Mouse (Mus musculus) brain, embryonic 14.5 days (tissue): Measurements from ENCODE around the gene Cenpq.

Source experiments
- CTCF ChIP-seq: fragments of 200-500 bp; IDR thresholded peaks from 2 replicates; pipeline ENCODE4 v1.5.1; 2012; ENCODE audit warnings: inconsistent platforms, mild to moderate bottlenecking, moderate library complexity, borderline replicate concordance; ENCODE audit not compliant: insufficient read depth, insufficient read length; ENCODE audit errors: extremely low read depth
- POLR2A ChIP-seq: fragments of 200-500 bp; IDR thresholded peaks from 2 replicates; pipeline ENCODE4 v1.6.1; 2012; ENCODE audit warnings: mild to moderate bottlenecking, inconsistent platforms, borderline replicate concordance; ENCODE audit not compliant: poor library complexity, insufficient read depth, insufficient read length, severe bottlenecking; ENCODE audit errors: extremely low read depth

DNA sequence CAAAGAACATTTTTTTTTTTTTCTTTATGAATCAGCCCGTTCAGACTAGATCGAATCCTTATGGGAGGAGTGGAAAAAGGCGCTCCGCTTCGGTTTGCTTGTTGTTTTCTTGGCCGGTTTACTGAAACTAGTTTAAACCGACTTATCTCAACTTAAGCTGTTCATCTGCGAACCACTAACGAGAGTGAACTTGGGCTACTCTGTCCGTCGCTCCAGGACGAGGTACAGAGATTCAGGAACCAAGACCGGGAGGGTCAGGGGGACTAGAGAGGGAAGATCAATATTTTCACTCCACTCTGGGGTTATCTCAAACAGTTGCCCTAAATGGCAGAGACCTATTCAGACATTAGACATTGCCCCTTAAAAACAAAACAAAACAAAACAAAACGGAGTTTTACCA, 862 bp downstream of the Cenpq start:
- TF ChIP-seq POLR2A (no peak), CTCF (no peak)
